Mouse (Mus musculus): Measurements from ENCODE around the gene Rap1gap2.

DNA sequence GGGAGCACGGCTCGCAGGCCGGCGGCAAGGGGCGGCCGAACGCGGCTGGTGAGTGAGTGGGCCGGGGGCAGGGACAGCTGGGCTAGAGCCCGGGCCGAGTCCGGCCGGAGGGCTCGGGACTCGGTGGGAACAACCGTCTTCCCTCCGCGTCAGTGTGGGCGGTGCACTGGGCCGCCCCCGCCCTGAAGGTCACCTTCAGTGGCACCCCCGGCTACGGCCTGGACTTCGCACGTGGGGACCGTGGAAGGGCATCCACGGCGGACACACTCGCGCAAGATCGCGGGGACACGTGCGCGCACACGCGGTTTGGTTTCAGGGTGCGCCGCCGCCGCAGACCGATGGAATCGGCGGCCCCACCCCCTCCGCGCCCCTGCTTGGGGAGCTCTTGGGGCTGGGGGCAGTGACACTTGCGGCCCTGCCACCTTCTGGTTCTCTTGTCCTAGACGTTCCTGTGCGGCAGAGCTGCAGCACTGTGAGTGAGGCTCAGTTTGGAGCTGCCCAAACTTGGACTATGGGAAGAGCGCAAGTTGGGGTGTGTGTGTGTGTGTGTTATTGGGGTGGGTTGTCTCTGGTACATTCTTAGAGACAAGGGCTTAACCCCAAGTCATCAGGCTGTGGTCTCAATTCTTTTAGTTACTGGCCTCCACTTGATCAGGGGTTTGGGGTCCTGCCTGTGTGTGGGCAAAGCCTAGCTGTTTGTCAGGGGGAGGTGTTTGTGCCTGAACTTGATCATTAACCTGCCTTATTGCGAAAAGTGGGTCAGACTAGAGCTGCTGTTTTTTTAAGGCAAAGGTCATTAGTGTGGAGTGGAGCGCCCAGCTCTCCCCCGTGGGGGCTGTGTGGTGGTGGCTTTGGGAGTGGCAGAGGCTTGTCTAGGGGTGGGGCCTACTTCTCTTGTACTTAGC lies 39.2 kb upstream of the Rap1gap2 start:
- no peak for TF ChIP-seq POLR2A (IDR thresholded peaks at IDR 0.05; ENCODE audit: borderline replicate concordance, extremely low read depth, low read depth, low read length)
- no peak for TF ChIP-seq CTCF (IDR thresholded peaks at IDR 0.05; ENCODE audit: insufficient read depth, low read length)
